Mouse (Mus musculus) cerebellum, adult 2 months (tissue): Measurements from ENCODE around the gene Cpd. TPM values are rescaled to one million over a fixed set of nuclear protein-coding genes. Genes with fewer than 3 reads are reported as not detected.

Experiments used
- DNase-seq, 2 experiments: peaks; one replicate each; pipeline ENCODE4 v3.0.0; 2021
- H3K27ac ChIP-seq: fragments of 200-500 bp; 2 replicates; pipeline ENCODE4 v1.5.1; 2012; ENCODE audit warnings: low read length, control low read depth, inconsistent platforms; ENCODE audit not compliant: insufficient read depth
- H3K27me3 ChIP-seq: fragments of 200-500 bp; 2 replicates; pipeline ENCODE4 v1.6.1; 2012; ENCODE audit warnings: inconsistent platforms, mild to moderate bottlenecking, low read length, moderate library complexity; ENCODE audit not compliant: control insufficient read depth, insufficient read depth
- H3K4me1 ChIP-seq: fragments of 200-500 bp; 2 replicates; pipeline ENCODE4 v1.6.1; 2011; ENCODE audit warnings: low read length; ENCODE audit not compliant: control insufficient read depth, insufficient read depth
- H3K4me3 ChIP-seq: fragments of 200-500 bp; replicated peaks from 2 replicates; pipeline ENCODE3; 2011; ENCODE audit warnings: mild to moderate bottlenecking, low read depth, low read length, control low read depth; ENCODE audit not compliant: insufficient read depth
- CTCF ChIP-seq: fragments of 200-500 bp; IDR thresholded peaks from 2 replicates; pipeline ENCODE4 v1.5.1; 2011; ENCODE audit warnings: low read depth, mild to moderate bottlenecking, control low read depth, low read length, moderate library complexity, borderline replicate concordance; ENCODE audit not compliant: insufficient read depth
- POLR2A ChIP-seq: fragments of 200-500 bp; IDR thresholded peaks from 2 replicates; pipeline ENCODE4 v1.6.1; 2011; ENCODE audit warnings: low read length, control low read depth, borderline replicate concordance; ENCODE audit not compliant: insufficient read depth
- WGBS: fragments of 180-500 bp; shearing (Covaris S2); methylation state at CpG from one replicate; pipeline ENCODE4 v1.1.7; 2018; 5-methylcytosine and 5-hydroxymethylcytosine counted together
- polyA plus RNA-seq: library from polyadenylated mRNA; depleted of rRNA; stranded (reverse); fragments of >200 nt; gene quantifications from 2 replicates; pipeline ENCODE4 v1.2.3, GENCODE M21; 2012; rRNA removed

Gene Cpd
- polyA plus RNA-seq = 28.5 and 31.8 TPM in 2 replicates

DNA sequence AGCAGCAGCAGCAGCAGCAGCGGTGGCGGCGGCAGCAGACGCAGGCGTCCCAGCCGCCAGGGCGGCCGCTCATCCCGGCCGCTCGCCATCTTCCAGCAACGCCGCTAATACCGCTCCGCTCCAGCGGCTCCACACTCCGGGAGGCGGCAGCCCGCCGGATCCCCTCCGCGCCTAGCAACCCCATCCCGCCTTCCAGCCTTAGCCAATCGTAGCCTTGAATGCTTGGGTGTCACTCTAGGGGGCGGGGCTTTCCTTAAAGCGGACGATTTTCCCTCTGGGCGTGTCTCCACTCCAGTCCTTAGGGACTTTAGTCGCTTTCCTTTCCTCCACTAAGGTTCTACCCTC is at the start of gene Cpd:
Cpd (minus strand) TSS at position 141 of the 345 bp plus-strand sequence.
- TF ChIP-seq CTCF (no peak), POLR2A (peak; percentile 80)
- peak within 1 kb of the TSS; percentile 94 for H3K4me3 ChIP-seq
- WGBS = 1% methylated on average over 29 of the region's 29 CpGs

DNA sequence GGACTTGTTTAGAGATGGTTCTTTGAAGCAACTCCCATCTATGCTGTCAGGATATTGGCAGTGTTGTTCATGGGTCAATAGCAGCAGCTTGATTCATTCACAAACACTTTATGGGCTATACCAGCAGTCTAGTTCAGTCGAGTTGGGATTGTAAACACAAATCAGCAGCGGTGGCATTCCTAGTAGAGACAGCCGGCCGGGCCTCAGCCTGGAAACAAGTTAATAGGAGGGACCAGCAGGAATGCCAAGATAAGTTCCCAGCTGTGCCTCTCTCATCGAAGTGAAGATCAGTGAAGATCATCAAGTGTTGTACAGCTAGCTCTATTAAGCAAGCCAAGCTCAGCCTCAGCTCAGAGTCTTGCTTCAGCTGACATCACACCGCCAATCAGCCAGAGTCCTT is 49.5 kb upstream of the Cpd start:
- H3K27me3 ChIP-seq = no peaks in the 10 kb centered on the region
- no peak overlapping the region for H3K27ac ChIP-seq
- no peak for DNase-seq
- no peaks in the 10 kb centered on the region for H3K4me1 ChIP-seq
- no peak overlapping the region for H3K4me3 ChIP-seq
- WGBS = 50% methylated on average over 6 of the region's 6 CpGs
- TF ChIP-seq POLR2A (no peak), CTCF (no peak)

More for the DNA sequence above, at the start of gene Cpd:
- H3K27ac ChIP-seq = peak within 1 kb of the TSS; percentile 92
- peak; percentile 96 to 97 for DNase-seq
- no peaks in the 10 kb centered on the region; the same call in none of the 2 replicates for H3K4me1 ChIP-seq
- H3K27me3 ChIP-seq = no peaks in the 10 kb centered on the region

DNA sequence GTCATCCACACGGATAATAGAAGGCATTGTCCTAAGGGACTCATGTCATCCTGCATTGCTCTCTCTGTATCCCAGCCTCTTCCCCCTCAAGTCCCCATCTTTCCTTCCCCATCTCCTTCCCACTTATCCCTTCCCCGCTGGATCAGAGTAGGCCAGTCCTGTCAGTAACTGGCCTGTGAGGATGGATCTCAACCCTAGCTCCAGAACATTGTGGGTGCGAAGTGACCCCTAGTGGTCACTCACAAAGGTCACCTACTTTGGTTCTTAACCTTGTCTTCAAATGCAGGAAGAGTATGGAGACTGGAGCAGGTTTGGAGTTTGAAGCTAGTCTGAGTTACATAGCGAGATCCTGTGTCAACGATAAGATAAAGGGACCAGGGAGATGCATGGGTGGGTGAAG is 47.4 kb upstream of the Cpd start:
- no peak overlapping the region for H3K27ac ChIP-seq
- peak; percentile 73 to 74 for DNase-seq
- TF ChIP-seq POLR2A (no peak), CTCF (peak; percentile 94)
- no peaks in the 10 kb centered on the region for H3K4me1 ChIP-seq
- no peaks in the 10 kb centered on the region for H3K27me3 ChIP-seq
- 39% methylated on average over 5 of the region's 5 CpGs for WGBS
- H3K4me3 ChIP-seq = no peak overlapping the region

DNA sequence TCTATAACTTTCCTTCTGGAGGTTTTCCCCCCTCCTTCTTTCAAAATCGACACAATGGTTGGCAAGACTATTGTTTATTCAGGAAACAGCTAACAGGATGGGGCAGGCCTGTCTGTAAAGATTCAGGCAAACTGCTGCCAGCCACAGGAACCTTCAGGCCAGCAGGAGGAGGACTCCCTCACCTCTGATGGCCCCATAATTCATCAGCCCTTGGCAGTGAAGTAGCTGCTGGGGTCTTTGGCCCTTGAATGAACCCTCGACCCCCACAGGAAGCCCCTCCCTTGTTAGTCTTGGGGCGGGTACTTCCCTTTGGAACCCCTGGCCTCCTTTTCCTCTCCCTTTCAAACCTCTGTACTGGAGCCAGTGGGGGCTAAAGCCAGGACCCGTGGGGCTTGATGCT is 46.8 kb upstream of the Cpd start:
- no peak for TF ChIP-seq POLR2A
- TF ChIP-seq CTCF = no peak
- no peak for DNase-seq
- 36% methylated on average over 4 of the region's 4 CpGs for WGBS
- H3K27me3 ChIP-seq = no peaks in the 10 kb centered on the region
- no peak overlapping the region for H3K4me3 ChIP-seq
- H3K4me1 ChIP-seq = no peaks in the 10 kb centered on the region
- H3K27ac ChIP-seq = no peak overlapping the region

DNA sequence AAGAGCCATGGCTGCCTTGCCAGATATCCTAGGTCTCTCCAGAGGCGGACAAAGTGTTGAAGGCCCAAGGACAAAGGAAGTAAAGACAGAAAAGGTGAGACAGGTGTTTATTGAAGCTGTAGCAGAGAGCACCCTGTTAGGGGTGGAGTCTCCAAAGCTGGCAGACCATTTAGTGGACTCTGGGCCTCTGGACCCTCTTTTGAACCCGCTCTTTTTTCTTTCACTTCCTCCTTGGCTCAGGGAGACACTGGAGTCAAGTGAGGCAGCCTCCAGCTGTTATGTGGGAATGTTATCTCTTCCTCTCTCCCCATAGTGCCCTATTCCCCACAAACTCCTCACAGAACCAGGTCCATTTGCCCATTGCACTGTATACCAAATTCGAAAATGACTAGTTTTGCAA is 46.2 kb upstream of the Cpd start:
- Histone ChIP-seq H3K27me3 (no peaks in the 10 kb centered on the region), H3K4me3 (no peak overlapping the region), H3K4me1 (no peaks in the 10 kb centered on the region), H3K27ac (no peak overlapping the region)
- WGBS = 87% methylated on average over 3 of the region's 3 CpGs
- no peak for DNase-seq
- no peak for TF ChIP-seq POLR2A

DNA sequence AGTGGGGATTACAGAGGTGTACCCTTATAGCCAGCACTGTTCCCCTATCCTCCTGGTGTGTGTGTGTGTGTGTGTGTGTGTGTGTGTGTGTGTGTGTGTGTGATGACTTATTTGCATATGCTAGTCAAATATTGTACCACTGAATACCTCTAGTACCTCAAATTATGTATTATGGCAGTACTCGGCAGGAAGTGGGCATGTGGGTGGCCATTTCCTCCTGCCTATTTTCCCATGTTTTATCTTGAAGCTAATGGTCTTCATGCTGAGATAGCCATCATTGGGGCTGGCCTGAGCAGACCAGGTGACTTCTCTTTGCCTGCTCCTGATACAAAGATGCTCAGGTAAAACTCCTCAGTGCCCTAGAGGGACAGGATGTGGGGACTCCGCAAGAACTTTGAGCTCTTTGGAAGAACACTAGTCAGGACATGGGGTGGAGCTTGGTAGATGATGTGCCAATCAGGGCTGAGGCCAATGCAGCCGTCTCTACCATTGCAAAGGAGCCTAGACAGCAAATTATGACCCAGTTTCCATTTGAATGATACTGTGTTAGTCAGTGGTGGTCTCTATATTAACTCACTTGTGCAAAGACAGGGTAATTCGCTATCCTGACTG is 45.0 kb upstream of the Cpd start:
- Histone ChIP-seq H3K4me1 (no peaks in the 10 kb centered on the region), H3K27me3 (no peaks in the 10 kb centered on the region), H3K4me3 (no peak overlapping the region), H3K27ac (no peak overlapping the region)
- WGBS = 89% methylated on average over 4 of the region's 4 CpGs
- TF ChIP-seq CTCF (no peak), POLR2A (no peak)
- DNase-seq = no peak

DNA sequence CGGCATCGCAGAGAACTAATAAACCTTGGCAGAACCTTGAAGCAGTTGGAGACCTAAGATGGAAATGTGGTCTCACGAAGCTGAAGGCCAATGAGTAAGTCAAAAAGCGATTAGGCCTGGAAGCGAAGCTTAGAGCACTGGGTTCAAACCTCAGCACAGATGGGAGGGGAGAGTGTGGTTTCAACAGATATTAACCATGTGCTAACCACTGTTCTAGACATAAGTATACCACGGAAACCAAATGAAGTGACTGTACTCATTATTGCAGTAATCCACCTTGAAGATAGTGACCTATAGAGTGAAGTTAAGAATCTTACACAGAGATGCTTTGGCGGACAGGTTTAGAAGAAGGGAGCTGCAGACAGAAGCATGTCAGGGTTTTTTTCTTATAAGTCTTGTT is 44.4 kb upstream of the Cpd start:
- no peak overlapping the region for H3K4me3 ChIP-seq
- TF ChIP-seq CTCF = no peak
- TF ChIP-seq POLR2A = no peak
- 84% methylated on average over 7 of the region's 7 CpGs for WGBS
- DNase-seq = no peak
- no peak overlapping the region for H3K27ac ChIP-seq
- H3K27me3 ChIP-seq = no peaks in the 10 kb centered on the region
- H3K4me1 ChIP-seq = no peaks in the 10 kb centered on the region

DNA sequence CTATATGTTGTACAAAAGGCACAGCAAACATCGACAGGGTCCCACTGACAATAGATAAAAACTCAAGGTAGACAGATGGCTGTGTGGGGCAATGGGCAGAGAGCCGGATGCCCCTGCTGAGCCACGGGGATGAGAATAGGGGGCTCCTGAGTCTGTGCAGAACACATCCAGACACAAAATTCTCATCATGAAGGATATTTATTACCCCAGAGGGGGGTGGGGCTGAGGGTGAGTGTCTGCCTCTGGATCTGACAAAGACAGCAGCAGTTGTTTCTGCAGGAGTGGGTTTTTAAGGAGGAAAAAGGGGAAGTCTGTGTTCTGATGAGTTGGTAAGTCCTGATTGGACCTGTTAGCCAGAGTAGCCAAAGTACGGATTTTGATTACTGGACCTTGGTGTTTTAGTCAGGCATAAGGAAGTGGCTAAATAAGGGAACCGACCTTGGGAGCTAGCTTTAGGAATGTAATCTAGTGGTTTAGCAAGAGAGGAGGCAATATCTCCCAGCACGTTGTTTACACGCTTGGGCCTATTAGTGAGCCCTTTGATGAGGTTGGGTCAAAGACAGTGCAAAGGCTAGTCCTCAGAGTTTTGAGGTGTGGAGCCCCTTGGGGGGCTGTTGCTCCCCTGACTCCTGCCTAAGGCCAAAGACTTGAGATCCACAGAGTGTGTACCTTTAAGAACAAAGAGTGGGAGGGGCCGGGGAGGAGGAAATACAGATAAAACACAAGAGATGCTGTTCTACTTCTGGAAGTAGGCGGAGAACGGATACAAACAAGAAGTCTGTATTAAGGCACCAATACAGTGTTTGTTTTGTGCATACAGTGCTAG is 42.7 kb upstream of the Cpd start:
- no peak overlapping the region for H3K4me3 ChIP-seq
- TF ChIP-seq POLR2A (no peak), CTCF (no peak)
- 70% methylated on average over 10 of the region's 10 CpGs for WGBS
- H3K27ac ChIP-seq = no peak overlapping the region
- no peaks in the 10 kb centered on the region for H3K27me3 ChIP-seq
- no peak for DNase-seq
- H3K4me1 ChIP-seq = no peaks in the 10 kb centered on the region
